Mouse (Mus musculus): ENCODE data around the gene Cts3. TPM values are rescaled to one million over a fixed set of nuclear protein-coding genes. Genes with fewer than 3 reads are reported as not detected.
"Not testable (repeated sequence)": the region's sequence is repeated elsewhere in the genome, so short reads cannot be mapped to it uniquely, and the experiment has no call there.

The Cts3 gene
- not detected for total RNA-seq (2022)

GRCm38 (mm10) chr13:61570027-61570426 lies at the start of gene Cts3:
Gene Cts3 (minus strand): TSS chr13:61570127.
- DNase-seq (ENCODE audit: low spot score), result no peak

DNA sequence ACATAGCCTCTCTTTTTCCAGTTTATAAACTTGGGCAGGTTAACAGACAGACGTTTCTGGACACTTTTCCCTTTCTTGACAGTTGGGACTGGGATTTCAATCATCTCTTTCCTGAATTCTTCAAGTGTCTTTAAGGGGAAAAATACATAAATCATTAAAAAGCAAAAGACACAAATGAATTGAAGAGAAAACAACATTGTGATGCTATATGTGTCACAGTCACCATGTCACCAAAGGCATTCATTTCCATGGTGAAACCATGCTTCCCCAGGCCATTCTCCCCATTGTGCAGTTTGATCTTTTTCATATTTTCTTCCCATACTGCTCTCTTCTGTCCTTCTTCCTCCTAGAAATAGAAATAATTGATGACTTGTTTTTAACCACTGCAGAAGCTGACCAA lies 1.9 kb downstream of the Cts3 start, which contains the start of gene Gm49352:
Gene Gm49352, minus strand, starts transcription at position 101 of the 400 bp plus-strand sequence.
- not testable (repeated sequence) for DNase-seq (ENCODE audit: low spot score)

- DNase-seq (ENCODE audit: low spot score), result no peak
Measured at GRCm38 (mm10) chr13:61541631-61542030, 28.3 kb downstream of the Cts3 start, which contains the start of gene Ctsm. Gene Ctsm (minus strand): TSS chr13:61541839.

Other genes starting within 250 kb of the Cts3 start
- not detected for gene Cts7, start 211.9 kb downstream of the Cts3 start, total RNA-seq (2022)
- not detected for gene Ctsm, start 28.3 kb downstream of the Cts3 start, total RNA-seq (2022)
- gene Gm49352, start 2.0 kb downstream of the Cts3 start, total RNA-seq (2022), result not detected